Mouse (Mus musculus) embryo, embryonic 9.5 days (tissue): ENCODE results near the gene Bgn.

Experiments
- DNase-seq: peaks from one replicate; pipeline ENCODE4 v3.0.0-alpha.2; 2017; ENCODE audit errors: extremely low spot score

Gene Bgn

GRCm38 (mm10) chrX:73483484-73483810, at the start of gene Bgn:
Gene Bgn, plus strand, starts transcription at chrX:73483602.
- no peak for DNase-seq

- DNase-seq = no peak
Observed at GRCm38 (mm10) chrX:73435252-73435651, 48.1 kb upstream of the Bgn start, which contains the start of gene Trex2. Gene Trex2, minus strand, starts transcription at chrX:73435344.

- no peak for DNase-seq
Observed at GRCm38 (mm10) chrX:73441428-73441827, 42.0 kb upstream of the Bgn start.

- DNase-seq = peak; percentile 26
Observed at GRCm38 (mm10) chrX:73451949-73452348, 31.5 kb upstream of the Bgn start.

- peak; percentile 87 for DNase-seq
Observed at GRCm38 (mm10) chrX:73458877-73459392, 24.5 kb upstream of the Bgn start, which contains the start of gene Haus7. Gene Haus7, minus strand, starts transcription at chrX:73459044.

- no peak for DNase-seq
Observed at GRCm38 (mm10) chrX:73460792-73461191, 22.6 kb upstream of the Bgn start.

- DNase-seq = no peak
Observed at GRCm38 (mm10) chrX:73465483-73466186, 17.8 kb upstream of the Bgn start.

- peak; percentile 58 for DNase-seq
Observed at GRCm38 (mm10) chrX:73467446-73468241, 15.8 kb upstream of the Bgn start.

GRCm38 (mm10) chrX:73468330-73468729, 15.1 kb upstream of the Bgn start:
- DNase-seq = no peak

GRCm38 (mm10) chrX:73468752-73469151, 14.7 kb upstream of the Bgn start:
- DNase-seq = no peak

- no peak for DNase-seq
Observed at GRCm38 (mm10) chrX:73471764-73472163, 11.6 kb upstream of the Bgn start.

- no peak for DNase-seq
Observed at GRCm38 (mm10) chrX:73474340-73475165, 8.8 kb upstream of the Bgn start.

GRCm38 (mm10) chrX:73475658-73476256, 7.6 kb upstream of the Bgn start:
- no peak for DNase-seq

- no peak for DNase-seq
Observed at GRCm38 (mm10) chrX:73476621-73477020, 6.8 kb upstream of the Bgn start.

GRCm38 (mm10) chrX:73477500-73477899, 5.9 kb upstream of the Bgn start:
- no peak for DNase-seq

- no peak for DNase-seq
Observed at GRCm38 (mm10) chrX:73479656-73480055, 3.7 kb upstream of the Bgn start.

GRCm38 (mm10) chrX:73480334-73480733, 3.1 kb upstream of the Bgn start:
- DNase-seq = no peak

- DNase-seq = no peak
Observed at GRCm38 (mm10) chrX:73482643-73483483, 539 bp upstream of the Bgn start.

GRCm38 (mm10) chrX:73484076-73484475, 674 bp downstream of the Bgn start:
- no peak for DNase-seq

GRCm38 (mm10) chrX:73484870-73485269, 1.5 kb downstream of the Bgn start:
- DNase-seq = no peak

GRCm38 (mm10) chrX:73486920-73487319, 3.5 kb downstream of the Bgn start:
- DNase-seq = no peak
